Mouse (Mus musculus): ENCODE results near the gene Btc. TPM values are rescaled to one million over a fixed set of nuclear protein-coding genes. Genes with fewer than 3 reads are reported as not detected.

Gene Btc
- total RNA-seq, 4 experiments from 2014 or later, result 1.4 to 2.3 (median 1.5) TPM

DNA sequence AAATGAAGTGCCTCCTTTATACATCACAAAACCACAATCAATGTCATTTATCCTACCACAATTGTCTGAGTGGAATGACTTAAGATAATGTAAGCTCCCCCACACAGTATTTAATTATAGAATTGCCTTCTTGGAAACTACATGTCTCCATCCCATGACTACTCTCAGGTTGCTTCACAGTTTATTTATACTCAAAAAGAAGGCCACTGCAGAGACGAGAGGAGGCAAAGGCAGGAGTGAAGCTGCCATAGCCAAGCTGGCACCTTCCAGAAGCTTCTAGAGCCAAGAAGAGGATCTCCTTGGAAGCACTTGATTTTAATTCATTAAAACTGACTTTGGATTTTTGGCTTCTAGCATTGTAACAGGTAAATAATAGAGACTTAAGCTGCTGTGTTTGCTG lies 81.0 kb downstream of the Btc start:
- DNase-seq (ENCODE audit: low spot score), result no peak

GRCm38 (mm10) chr5:91320348-91320747 lies 82.4 kb downstream of the Btc start:
- DNase-seq (ENCODE audit: low spot score), result no peak

DNA sequence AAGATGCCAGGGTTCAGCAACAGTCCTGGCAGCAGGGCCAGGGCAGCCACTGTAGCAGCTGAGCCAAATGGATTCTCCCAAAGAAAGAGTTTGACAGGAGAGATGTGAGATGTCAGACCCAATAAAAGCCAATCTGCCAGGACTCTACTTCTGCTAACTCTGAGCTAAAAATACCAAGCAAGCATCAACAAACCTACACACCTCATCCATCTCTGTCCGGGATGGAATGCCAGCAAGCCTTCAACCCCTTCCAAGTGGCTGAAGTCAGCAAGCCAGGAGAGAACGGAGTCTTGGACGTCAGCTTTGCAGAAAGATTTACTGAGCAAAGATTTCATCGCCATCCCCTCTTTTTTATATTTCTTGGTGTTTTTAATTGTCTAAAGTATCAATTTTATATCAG lies 88.8 kb downstream of the Btc start:
- DNase-seq (ENCODE audit: low spot score), result no peak

DNA sequence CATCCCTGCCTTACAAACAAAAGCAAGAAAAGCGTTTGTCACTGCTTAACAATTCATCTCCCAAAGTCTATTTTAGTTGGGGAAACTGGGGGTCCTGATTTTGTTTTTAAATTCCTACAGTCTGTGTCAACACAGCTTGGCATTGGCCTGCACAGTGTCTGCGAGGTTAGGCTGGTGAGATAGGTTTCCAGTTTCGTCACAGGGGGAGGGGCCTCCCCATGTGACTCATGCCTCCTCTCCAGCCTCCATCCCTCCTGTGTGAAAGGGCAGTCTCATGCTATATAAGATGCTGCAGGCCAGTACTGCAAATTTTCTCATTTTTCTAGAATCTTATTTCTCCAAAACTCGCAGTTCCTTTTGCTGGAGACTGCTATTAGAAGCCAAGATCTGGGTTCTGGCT lies 91.0 kb downstream of the Btc start:
- no peak for DNase-seq (ENCODE audit: low spot score)

DNA sequence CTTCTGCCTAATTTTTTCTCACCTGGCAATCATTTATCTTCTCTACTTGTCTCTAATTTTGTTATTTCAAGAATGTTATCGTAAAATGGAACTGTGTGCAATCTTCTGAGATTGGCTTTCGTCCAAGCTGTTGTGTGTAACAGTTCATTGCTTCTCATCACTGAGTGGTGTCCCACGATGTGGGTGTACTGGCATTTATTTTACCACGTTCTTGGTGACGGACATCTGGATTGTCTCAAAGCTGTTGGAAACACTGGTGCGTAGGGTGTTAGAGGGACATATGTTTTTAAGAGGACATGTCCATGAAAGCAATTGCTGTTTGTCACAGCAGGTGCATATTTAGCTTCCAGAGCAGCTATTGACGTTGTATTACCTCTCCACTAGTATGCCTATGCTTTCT lies 94.2 kb downstream of the Btc start:
- DNase-seq (ENCODE audit: low spot score), result no peak

DNA sequence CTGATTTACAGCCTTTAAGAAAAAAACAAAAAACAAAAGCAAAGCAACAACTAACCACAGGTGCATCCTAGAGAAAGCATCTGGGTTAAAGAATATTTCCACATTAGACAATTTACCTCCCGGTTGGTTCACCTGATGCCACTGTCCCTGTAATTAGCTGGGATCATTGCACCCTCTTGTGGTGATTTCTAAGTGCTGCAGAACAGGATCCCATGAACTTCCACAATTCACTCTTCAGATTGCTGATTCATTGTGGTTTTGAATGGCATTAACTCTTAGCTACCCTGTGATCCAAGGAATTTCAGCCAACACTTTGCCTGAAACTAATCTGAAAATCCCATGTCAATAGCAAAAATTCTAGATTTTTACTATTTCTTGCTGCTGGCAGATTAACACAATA lies 94.9 kb downstream of the Btc start:
- peak; percentile 55 for DNase-seq (ENCODE audit: low spot score)

Other genes with a start within 250 kb of the Btc start
- 10 to 100 TPM; 49.1 to 68.8 (median 60.6) TPM for gene Parm1, start 114.6 kb upstream of the Btc start, total RNA-seq (2022)

All from heart, adult 8-10 months (tissue).